In genomic region chrX:96133260-96133659, GRCm38 (mm10) we compare ENCODE assay signal across 8 mouse cellular contexts. TPM values are rescaled to one million over a fixed set of nuclear protein-coding genes. Genes with fewer than 3 reads are reported as not detected.
DNase-seq lines count a peak whose midpoint lies in the region; ATAC-seq lines count a peak whose summit lies in the region.

No protein-coding gene starts in this region.

- no peak overlapping the region for H3K27ac ChIP-seq in kidney, embryonic 15.5 days
- H3K27ac ChIP-seq in macrophage = peak overlapping the region; percentile 46

- H3K36me3 ChIP-seq in kidney, embryonic 15.5 days = no peaks in the 10 kb centered on the region
- H3K36me3 ChIP-seq in macrophage (ENCODE audit: inconsistent target) = no peaks in the 10 kb centered on the region

- ATAC-seq in kidney, embryonic 15.5 days (replicated peaks; ENCODE audit: low FRiP score) = no peak
- peak; percentile 31 to 33; a peak in 2 of 4 replicates for ATAC-seq in hematopoietic stem cell, adult 5-6 weeks (replicated peaks in 1 of 2; ENCODE audit: insufficient read depth in 1 of 2, low FRiP score in 2 of 2, low TSS enrichment in 1 of 2, low read depth in 1 of 2, poor library complexity in 2 of 2, severe bottlenecking in 2 of 2)
- ATAC-seq in erythroblast, adult 5-6 weeks (replicated peaks; ENCODE audit: low FRiP score, poor library complexity, severe bottlenecking) = no peak

- peak; percentile 65 for DNase-seq in kidney, adult 11 months
- DNase-seq in MN1 (ENCODE audit: low spot score) = peak; percentile 11
- peak; percentile 0 for DNase-seq in embryo, embryonic 9.5 days (ENCODE audit: extremely low spot score)
- no peak for DNase-seq in neural tube, embryonic 10.5 days (ENCODE audit: extremely low spot score, low spot score)

- peaks cover 8% of the 10 kb centered on the region; the same call in 1 of the 2 replicates for H3K4me1 ChIP-seq in kidney, embryonic 15.5 days

- peaks cover 90% of the 10 kb centered on the region for H3K79me2 ChIP-seq in macrophage (ENCODE audit: inconsistent target)

- H3K9ac ChIP-seq in kidney, embryonic 15.5 days = no peak overlapping the region

- 52% methylated on average over 2 of the region's 2 CpGs for WGBS in kidney, embryonic 15.5 days
- 17% methylated on average over 2 of the region's 2 CpGs for WGBS in macrophage (ENCODE audit: missing documents)

- no peak overlapping the region for H3K4me3 ChIP-seq in kidney, embryonic 15.5 days (replicated peaks)
- no peak overlapping the region for H3K4me3 ChIP-seq in macrophage (ENCODE audit: inconsistent target)

- no peak overlapping the region for H3K4me2 ChIP-seq in kidney, embryonic 15.5 days

- H3K27me3 ChIP-seq in kidney, embryonic 15.5 days = peaks cover 6% of the 10 kb centered on the region; the same call in 1 of the 2 replicates

- H3K9me3 ChIP-seq in kidney, embryonic 15.5 days (replicated peaks) = no peaks in the 10 kb centered on the region

RNA-seq across cellular contexts. Expression of gene Msn, which starts 37.4 kb away (rescaled TPM):
- 125 and 132 TPM in 2 replicates for polyA plus RNA-seq in kidney, embryonic 15.5 days (2015; fragmentation: Nextera tagmentation; extraction: Ambion mirVana)
- 128 and 155 TPM in 2 replicates for total RNA-seq in hematopoietic stem cell, adult 5-6 weeks (2017)
- total RNA-seq in macrophage (2018; cell fraction: chromatin; rRNA removed) = 1,000 to 10,000 TPM in 2 of 26 experiments, 100 to 1,000 TPM in 24; 166 to 1,263 (median 461) TPM
- total RNA-seq in macrophage (2018; cell fraction: cytosol; rRNA removed) = 100 to 1,000 TPM; 404 to 776 (median 572) TPM
- 1,000 to 10,000 TPM in 3 of 26 experiments, 100 to 1,000 TPM in 23; 289 to 1,349 (median 715) TPM for total RNA-seq in macrophage (2018; cell fraction: nucleus; rRNA removed)
- 338 to 532 TPM (median 499 TPM) in 3 replicates for polyA plus RNA-seq in macrophage (2018)
- 110 and 131 TPM in 2 replicates for total RNA-seq in erythroblast, adult 5-6 weeks (2015; ENCODE audit: low replicate concordance)
- 38.0 and 38.9 TPM in 2 replicates for total RNA-seq in erythroblast, adult 5-6 weeks (2017; ENCODE audit: low replicate concordance)

Comparison
In these comparisons a context has a peak if more than half of its experiments do, and no peak if none do; other contexts are left out.
1. ATAC-seq: peak in hematopoietic stem cell, adult 5-6 weeks (2 of 2); none in kidney, embryonic 15.5 days (single experiment) and erythroblast, adult 5-6 weeks (single experiment).